Mouse (Mus musculus) lung, postnatal 0 days (tissue): ENCODE data around the gene Astn1.

Source experiments
- CTCF ChIP-seq: IDR thresholded peaks from 2 replicates; pipeline ENCODE4 v1.5.1; 2016; ENCODE audit warnings: antibody characterized with exemption, mild to moderate bottlenecking
- EP300 ChIP-seq: IDR thresholded peaks from 2 replicates; pipeline ENCODE4 v1.6.1; 2016; ENCODE audit warnings: antibody characterized with exemption, mild to moderate bottlenecking, control low read depth

- TF ChIP-seq CTCF = no peak
- no peak for TF ChIP-seq EP300
These were observed 24.7 kb downstream of the Astn1 start for GRCm38 (mm10) chr1:158386781-158387180.
